Mouse (Mus musculus): ENCODE data around the gene Olfr190. TPM values are rescaled to one million over a fixed set of nuclear protein-coding genes. Genes with fewer than 3 reads are reported as not detected.
A peak's percentile ranks its signal among the peaks of the same experiment; 100 is the strongest.
"Not testable (repeated sequence)": the region's sequence is repeated elsewhere in the genome, so short reads cannot be mapped to it uniquely, and the experiment has no call there.

Olfr190 gene
- total and polyA plus RNA-seq, 2 experiments from 2014 or later, result not detected

- Histone ChIP-seq H3K9me3 (ENCODE audit: low read length) (no peaks in the 10 kb centered on the region), H3K36me3 (ENCODE audit: insufficient read depth, low read length) (no peaks in the 10 kb centered on the region), H3K4me3 (ENCODE audit: low read depth, low read length) (no peak overlapping the region), H3K27me3 (ENCODE audit: insufficient read depth, low read length) (no peaks in the 10 kb centered on the region), H3K4me1 (ENCODE audit: insufficient read depth, low read length) (no peaks in the 10 kb centered on the region), H3K27ac (ENCODE audit: low read depth, low read length) (no peak overlapping the region), H3K9ac (replicated peaks; ENCODE audit: low read length, poor library complexity, severe bottlenecking) (no peak overlapping the region), H3K4me2 (ENCODE audit: low read depth, low read length, poor library complexity, severe bottlenecking) (no peak overlapping the region)
- ATAC-seq (ENCODE audit: low FRiP score) (no peak), DNase-seq (ENCODE audit: low spot score) (no peak)
- WGBS, result 88% methylated on average over 1 of the region's 1 CpGs
- TF ChIP-seq CTCF (IDR thresholded peaks at IDR 0.05), result no peak
Observed at GRCm38 (mm10) chr16:59073520-59073919, 4.3 kb downstream of the Olfr190 start.

GRCm38 (mm10) chr16:59071755-59072154 lies 6.0 kb downstream of the Olfr190 start:
- ATAC-seq (ENCODE audit: low FRiP score), result no peak
- Histone ChIP-seq H3K9ac (replicated peaks; ENCODE audit: low read length, poor library complexity, severe bottlenecking) (no peak overlapping the region), H3K4me3 (ENCODE audit: low read depth, low read length) (no peak overlapping the region)

DNA sequence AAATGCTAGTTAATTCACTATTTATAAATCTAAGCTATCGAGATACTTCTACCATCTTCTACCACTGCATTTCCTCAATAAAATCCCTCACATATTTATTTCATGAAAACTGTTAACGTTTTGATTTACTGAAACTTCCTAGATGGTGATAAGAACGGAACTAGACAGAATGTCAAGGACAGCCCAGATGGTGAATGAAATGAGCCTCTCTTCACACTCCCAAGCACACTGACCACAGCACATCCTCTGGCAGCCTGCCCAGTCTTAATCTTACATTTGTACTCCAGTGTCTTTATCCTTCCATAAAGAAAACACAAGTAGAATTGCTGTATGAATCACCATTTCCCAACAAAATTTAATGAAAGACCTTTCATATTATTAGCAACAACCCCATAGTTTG lies 15.4 kb downstream of the Olfr190 start:
- not testable (repeated sequence) for H3K27ac ChIP-seq (ENCODE audit: low read depth, low read length); H3K36me3 ChIP-seq (ENCODE audit: insufficient read depth, low read length); H3K4me1 ChIP-seq (ENCODE audit: insufficient read depth, low read length); H3K9me3 ChIP-seq (ENCODE audit: low read length); ATAC-seq (ENCODE audit: low FRiP score); H3K27me3 ChIP-seq (ENCODE audit: insufficient read depth, low read length); H3K4me3 ChIP-seq (ENCODE audit: low read depth, low read length); H3K9ac ChIP-seq (replicated peaks; ENCODE audit: low read length, poor library complexity, severe bottlenecking); H3K4me2 ChIP-seq (ENCODE audit: low read depth, low read length, poor library complexity, severe bottlenecking)
- peak; percentile 26 for DNase-seq (ENCODE audit: low spot score)
- 72% methylated on average over 3 of the region's 3 CpGs for WGBS

More at GRCm38 (mm10) chr16:59071755-59072154, 6.0 kb downstream of the Olfr190 start:
- Histone ChIP-seq H3K36me3 (ENCODE audit: insufficient read depth, low read length) (no peaks in the 10 kb centered on the region), H3K27me3 (ENCODE audit: insufficient read depth, low read length) (no peaks in the 10 kb centered on the region), H3K4me2 (ENCODE audit: low read depth, low read length, poor library complexity, severe bottlenecking) (no peak overlapping the region), H3K27ac (ENCODE audit: low read depth, low read length) (no peak overlapping the region), H3K4me1 (ENCODE audit: insufficient read depth, low read length) (no peaks in the 10 kb centered on the region), H3K9me3 (ENCODE audit: low read length) (no peaks in the 10 kb centered on the region)
- TF ChIP-seq CTCF (IDR thresholded peaks at IDR 0.05), result no peak
- no peak for DNase-seq (ENCODE audit: low spot score)

GRCm38 (mm10) chr16:59049286-59049685 lies 28.5 kb downstream of the Olfr190 start:
- not testable (repeated sequence) for H3K9ac ChIP-seq (replicated peaks; ENCODE audit: low read length, poor library complexity, severe bottlenecking)

DNA sequence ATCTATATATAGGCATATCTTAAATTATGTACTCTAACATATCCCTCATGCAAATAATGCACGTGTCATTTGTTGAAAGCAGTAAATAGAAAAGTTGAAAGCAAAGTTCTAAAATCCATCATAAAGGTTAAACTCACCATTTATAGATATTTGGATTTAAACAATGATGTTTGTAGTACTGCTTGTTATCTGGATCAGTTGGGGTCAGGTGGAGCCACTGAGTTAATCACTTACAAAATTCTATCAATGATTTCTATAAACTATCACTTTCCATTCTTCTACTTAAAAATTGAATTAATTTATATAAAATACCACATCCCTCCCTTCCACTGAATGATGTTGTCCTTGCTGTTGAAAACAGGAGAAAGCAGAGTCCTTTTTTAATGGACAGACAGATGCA lies 28.9 kb downstream of the Olfr190 start:
- H3K9me3 ChIP-seq (ENCODE audit: low read length), result no peaks in the 10 kb centered on the region
- H3K4me2 ChIP-seq (ENCODE audit: low read depth, low read length, poor library complexity, severe bottlenecking), result no peak overlapping the region
- DNase-seq (ENCODE audit: low spot score), result no peak
- no peaks in the 10 kb centered on the region for H3K4me1 ChIP-seq (ENCODE audit: insufficient read depth, low read length)
- H3K4me3 ChIP-seq (ENCODE audit: low read depth, low read length), result no peak overlapping the region
- 78% methylated on average over 1 of the region's 1 CpGs for WGBS
- H3K9ac ChIP-seq (replicated peaks; ENCODE audit: low read length, poor library complexity, severe bottlenecking), result no peak overlapping the region
- no peaks in the 10 kb centered on the region for H3K36me3 ChIP-seq (ENCODE audit: insufficient read depth, low read length)
- H3K27ac ChIP-seq (ENCODE audit: low read depth, low read length), result no peak overlapping the region
- TF ChIP-seq CTCF (IDR thresholded peaks at IDR 0.05), result no peak
- no peak for ATAC-seq (ENCODE audit: low FRiP score)
- H3K27me3 ChIP-seq (ENCODE audit: insufficient read depth, low read length), result no peaks in the 10 kb centered on the region

More at GRCm38 (mm10) chr16:59049286-59049685, 28.5 kb downstream of the Olfr190 start:
- not testable (repeated sequence) for DNase-seq (ENCODE audit: low spot score); H3K27ac ChIP-seq (ENCODE audit: low read depth, low read length); H3K9me3 ChIP-seq (ENCODE audit: low read length); H3K4me2 ChIP-seq (ENCODE audit: low read depth, low read length, poor library complexity, severe bottlenecking); H3K4me1 ChIP-seq (ENCODE audit: insufficient read depth, low read length); ATAC-seq (ENCODE audit: low FRiP score); H3K36me3 ChIP-seq (ENCODE audit: insufficient read depth, low read length); H3K27me3 ChIP-seq (ENCODE audit: insufficient read depth, low read length); H3K4me3 ChIP-seq (ENCODE audit: low read depth, low read length)
- 96% methylated on average over 2 of the region's 2 CpGs for WGBS

GRCm38 (mm10) chr16:59047579-59047978 lies 30.2 kb downstream of the Olfr190 start:
- no peak for TF ChIP-seq CTCF (IDR thresholded peaks at IDR 0.05)

More at GRCm38 (mm10) chr16:59047579-59047978, 30.2 kb downstream of the Olfr190 start:
- DNase-seq (ENCODE audit: low spot score) (no peak), ATAC-seq (ENCODE audit: low FRiP score) (no peak)
- no peak overlapping the region for H3K4me2 ChIP-seq (ENCODE audit: low read depth, low read length, poor library complexity, severe bottlenecking)
- no peaks in the 10 kb centered on the region for H3K36me3 ChIP-seq (ENCODE audit: insufficient read depth, low read length)
- H3K27me3 ChIP-seq (ENCODE audit: insufficient read depth, low read length), result no peaks in the 10 kb centered on the region
- no peak overlapping the region for H3K27ac ChIP-seq (ENCODE audit: low read depth, low read length)
- WGBS, result 70% methylated on average over 4 of the region's 4 CpGs
- H3K4me1 ChIP-seq (ENCODE audit: insufficient read depth, low read length), result no peaks in the 10 kb centered on the region
- no peak overlapping the region for H3K4me3 ChIP-seq (ENCODE audit: low read depth, low read length)
- no peak overlapping the region for H3K9ac ChIP-seq (replicated peaks; ENCODE audit: low read length, poor library complexity, severe bottlenecking)
- H3K9me3 ChIP-seq (ENCODE audit: low read length), result no peaks in the 10 kb centered on the region

Measured in midbrain, postnatal 0 days (tissue).